Mouse (Mus musculus): Measurements from ENCODE around the gene Sema3a. TPM values are rescaled to one million over a fixed set of nuclear protein-coding genes. Genes with fewer than 3 reads are reported as not detected.

The Sema3a gene
- polyA plus RNA-seq, 1 experiment = 0.25 TPM

GRCm38 (mm10) chr5:13384714-13385113 lies 259.5 kb downstream of the Sema3a start:
- no peaks in the 10 kb centered on the region for H3K36me3 ChIP-seq (ENCODE audit: control insufficient read depth, insufficient read depth, low read length)
- WGBS = 79% methylated on average over 4 of the region's 4 CpGs

GRCm38 (mm10) chr5:13386603-13387002 lies 261.4 kb downstream of the Sema3a start:
- Histone ChIP-seq H3K4me3 (ENCODE audit: low read depth, low read length) (no peak overlapping the region), H3K27ac (ENCODE audit: insufficient read depth, low read depth, low read length) (no peak overlapping the region), H3K36me3 (ENCODE audit: control insufficient read depth, insufficient read depth, low read length) (no peaks in the 10 kb centered on the region), H3K4me1 (ENCODE audit: control insufficient read depth, insufficient read depth, insufficient read length, low read length) (no peaks in the 10 kb centered on the region), H3K27me3 (ENCODE audit: control insufficient read depth, insufficient read depth, low read length) (no peaks in the 10 kb centered on the region)
- TF ChIP-seq POLR2A (IDR thresholded peaks at IDR 0.05; ENCODE audit: low read depth, low read length) (no peak), CTCF (IDR thresholded peaks at IDR 0.05; ENCODE audit: extremely low read depth, insufficient read length, insufficient replicate concordance, low read depth, low read length) (no peak)
- 76% methylated on average over 3 of the region's 3 CpGs for WGBS

More at GRCm38 (mm10) chr5:13384714-13385113, 259.5 kb downstream of the Sema3a start:
- no peak overlapping the region for H3K4me3 ChIP-seq (ENCODE audit: low read depth, low read length)
- no peaks in the 10 kb centered on the region for H3K4me1 ChIP-seq (ENCODE audit: control insufficient read depth, insufficient read depth, insufficient read length, low read length)
- TF ChIP-seq POLR2A (IDR thresholded peaks at IDR 0.05; ENCODE audit: low read depth, low read length) = no peak
- TF ChIP-seq CTCF (IDR thresholded peaks at IDR 0.05; ENCODE audit: extremely low read depth, insufficient read length, insufficient replicate concordance, low read depth, low read length) = no peak
- no peaks in the 10 kb centered on the region for H3K27me3 ChIP-seq (ENCODE audit: control insufficient read depth, insufficient read depth, low read length)
- H3K27ac ChIP-seq (ENCODE audit: insufficient read depth, low read depth, low read length) = no peak overlapping the region

GRCm38 (mm10) chr5:13387679-13388078 lies 262.5 kb downstream of the Sema3a start:
- Histone ChIP-seq H3K4me3 (ENCODE audit: low read depth, low read length) (no peak overlapping the region), H3K36me3 (ENCODE audit: control insufficient read depth, insufficient read depth, low read length) (no peaks in the 10 kb centered on the region), H3K4me1 (ENCODE audit: control insufficient read depth, insufficient read depth, insufficient read length, low read length) (no peaks in the 10 kb centered on the region), H3K27ac (ENCODE audit: insufficient read depth, low read depth, low read length) (no peak overlapping the region), H3K27me3 (ENCODE audit: control insufficient read depth, insufficient read depth, low read length) (no peaks in the 10 kb centered on the region)
- TF ChIP-seq POLR2A (IDR thresholded peaks at IDR 0.05; ENCODE audit: low read depth, low read length) = no peak
- 77% methylated on average over 3 of the region's 3 CpGs for WGBS

GRCm38 (mm10) chr5:13389995-13390394 lies 264.8 kb downstream of the Sema3a start:
- Histone ChIP-seq H3K4me3 (ENCODE audit: low read depth, low read length) (no peak overlapping the region), H3K27me3 (ENCODE audit: control insufficient read depth, insufficient read depth, low read length) (no peaks in the 10 kb centered on the region), H3K36me3 (ENCODE audit: control insufficient read depth, insufficient read depth, low read length) (no peaks in the 10 kb centered on the region), H3K27ac (ENCODE audit: insufficient read depth, low read depth, low read length) (no peak overlapping the region), H3K4me1 (ENCODE audit: control insufficient read depth, insufficient read depth, insufficient read length, low read length) (no peaks in the 10 kb centered on the region)
- TF ChIP-seq CTCF (IDR thresholded peaks at IDR 0.05; ENCODE audit: extremely low read depth, insufficient read length, insufficient replicate concordance, low read depth, low read length) (no peak), POLR2A (IDR thresholded peaks at IDR 0.05; ENCODE audit: low read depth, low read length) (no peak)
- WGBS = 81% methylated on average over 3 of the region's 3 CpGs

GRCm38 (mm10) chr5:13405432-13405831 lies 280.2 kb downstream of the Sema3a start:
- no peak for TF ChIP-seq POLR2A (IDR thresholded peaks at IDR 0.05; ENCODE audit: low read depth, low read length)
- TF ChIP-seq CTCF (IDR thresholded peaks at IDR 0.05; ENCODE audit: extremely low read depth, insufficient read length, insufficient replicate concordance, low read depth, low read length) = no peak

GRCm38 (mm10) chr5:13406131-13406530 lies 280.9 kb downstream of the Sema3a start:
- no peaks in the 10 kb centered on the region for H3K36me3 ChIP-seq (ENCODE audit: control insufficient read depth, insufficient read depth, low read length)
- WGBS = 75% methylated on average over 2 of the region's 2 CpGs
- no peaks in the 10 kb centered on the region for H3K27me3 ChIP-seq (ENCODE audit: control insufficient read depth, insufficient read depth, low read length)
- H3K4me3 ChIP-seq (ENCODE audit: low read depth, low read length) = no peak overlapping the region
- H3K4me1 ChIP-seq (ENCODE audit: control insufficient read depth, insufficient read depth, insufficient read length, low read length) = no peaks in the 10 kb centered on the region
- TF ChIP-seq POLR2A (IDR thresholded peaks at IDR 0.05; ENCODE audit: low read depth, low read length) (no peak), CTCF (IDR thresholded peaks at IDR 0.05; ENCODE audit: extremely low read depth, insufficient read length, insufficient replicate concordance, low read depth, low read length) (no peak)
- no peak overlapping the region for H3K27ac ChIP-seq (ENCODE audit: insufficient read depth, low read depth, low read length)

More at GRCm38 (mm10) chr5:13405432-13405831, 280.2 kb downstream of the Sema3a start:
- H3K27me3 ChIP-seq (ENCODE audit: control insufficient read depth, insufficient read depth, low read length) = no peaks in the 10 kb centered on the region
- H3K36me3 ChIP-seq (ENCODE audit: control insufficient read depth, insufficient read depth, low read length) = no peaks in the 10 kb centered on the region
- no peak overlapping the region for H3K4me3 ChIP-seq (ENCODE audit: low read depth, low read length)
- no peak overlapping the region for H3K27ac ChIP-seq (ENCODE audit: insufficient read depth, low read depth, low read length)
- no peaks in the 10 kb centered on the region for H3K4me1 ChIP-seq (ENCODE audit: control insufficient read depth, insufficient read depth, insufficient read length, low read length)
- 38% methylated on average over 1 of the region's 1 CpGs for WGBS

- no peak for TF ChIP-seq CTCF (IDR thresholded peaks at IDR 0.05; ENCODE audit: extremely low read depth, insufficient read length, insufficient replicate concordance, low read depth, low read length)
- TF ChIP-seq POLR2A (IDR thresholded peaks at IDR 0.05; ENCODE audit: low read depth, low read length) = no peak
- no peaks in the 10 kb centered on the region for H3K27me3 ChIP-seq (ENCODE audit: control insufficient read depth, insufficient read depth, low read length)
- H3K27ac ChIP-seq (ENCODE audit: insufficient read depth, low read depth, low read length) = no peak overlapping the region
- H3K4me1 ChIP-seq (ENCODE audit: control insufficient read depth, insufficient read depth, insufficient read length, low read length) = no peaks in the 10 kb centered on the region
- 60% methylated on average over 2 of the region's 2 CpGs for whole genome bisulfite sequencing
- no peaks in the 10 kb centered on the region for H3K36me3 ChIP-seq (ENCODE audit: control insufficient read depth, insufficient read depth, low read length)
- H3K4me3 ChIP-seq (ENCODE audit: low read depth, low read length) = no peak overlapping the region
These were observed 286.7 kb downstream of the Sema3a start for GRCm38 (mm10) chr5:13411920-13412319.
